Mouse (Mus musculus): ENCODE data around the gene Tmtc2. TPM values are rescaled to one million over a fixed set of nuclear protein-coding genes. Genes with fewer than 3 reads are reported as not detected.

The Tmtc2 gene
- polyA plus RNA-seq, 1 experiment from 2014 or later = 4.4 TPM

- Histone ChIP-seq H3K4me3 (ENCODE audit: low read depth, low read length) (peak overlapping the region; percentile 81), H3K4me1 (ENCODE audit: control insufficient read depth, insufficient read depth, low read length) (peaks cover 7% of the 10 kb centered on the region; the same call in 1 of the 2 replicates), H3K36me3 (ENCODE audit: control insufficient read depth, insufficient read depth, low read length) (no peaks in the 10 kb centered on the region), H3K9me3 (replicated peaks; ENCODE audit: control insufficient read depth, low read length) (no peaks in the 10 kb centered on the region), H3K27ac (ENCODE audit: low read depth, low read length) (peak overlapping the region; percentile 15; the same call in 1 of the 2 replicates), H3K9ac (ENCODE audit: low read depth, low read length) (peak overlapping the region; percentile 52), H3K4me2 (peak overlapping the region; percentile 80), H3K27me3 (ENCODE audit: control insufficient read depth, insufficient read depth, low read length) (no peaks in the 10 kb centered on the region)
- peak; percentile 66 for ATAC-seq (replicated peaks; ENCODE audit: insufficient number of reproducible peaks, low FRiP score, low TSS enrichment)
- WGBS (ENCODE audit: insufficient replicate concordance) = under 1% methylated on average over 44 of the region's 44 CpGs
These were observed 727 bp upstream of the Tmtc2 start for GRCm38 (mm10) chr10:105574695-105575660.

- ATAC-seq (replicated peaks; ENCODE audit: insufficient number of reproducible peaks, low FRiP score, low TSS enrichment) = no peak
- WGBS (ENCODE audit: insufficient replicate concordance) = under 1% methylated on average over 33 of the region's 37 CpGs
These were observed 844 bp downstream of the Tmtc2 start for GRCm38 (mm10) chr10:105573306-105573907.

GRCm38 (mm10) chr10:105572829-105573228 lies 1.4 kb downstream of the Tmtc2 start:
- Histone ChIP-seq H3K4me3 (ENCODE audit: low read depth, low read length) (peak overlapping the region; percentile 81), H3K9ac (ENCODE audit: low read depth, low read length) (peak overlapping the region; percentile 61), H3K9me3 (replicated peaks; ENCODE audit: control insufficient read depth, low read length) (no peaks in the 10 kb centered on the region), H3K27me3 (ENCODE audit: control insufficient read depth, insufficient read depth, low read length) (no peaks in the 10 kb centered on the region), H3K4me1 (ENCODE audit: control insufficient read depth, insufficient read depth, low read length) (peaks cover 7% of the 10 kb centered on the region; the same call in 1 of the 2 replicates), H3K4me2 (peak overlapping the region; percentile 80), H3K36me3 (ENCODE audit: control insufficient read depth, insufficient read depth, low read length) (no peaks in the 10 kb centered on the region), H3K27ac (ENCODE audit: low read depth, low read length) (no peak overlapping the region)
- 6% methylated on average over 16 of the region's 16 CpGs for WGBS (ENCODE audit: insufficient replicate concordance)
- no peak for ATAC-seq (replicated peaks; ENCODE audit: insufficient number of reproducible peaks, low FRiP score, low TSS enrichment)

More at GRCm38 (mm10) chr10:105573306-105573907, 844 bp downstream of the Tmtc2 start:
- peak overlapping the region; percentile 80 for H3K4me2 ChIP-seq
- H3K4me3 ChIP-seq (ENCODE audit: low read depth, low read length) = peak overlapping the region; percentile 81
- H3K9ac ChIP-seq (ENCODE audit: low read depth, low read length) = peak overlapping the region; percentile 79
- no peaks in the 10 kb centered on the region for H3K36me3 ChIP-seq (ENCODE audit: control insufficient read depth, insufficient read depth, low read length)
- H3K27me3 ChIP-seq (ENCODE audit: control insufficient read depth, insufficient read depth, low read length) = no peaks in the 10 kb centered on the region
- no peaks in the 10 kb centered on the region for H3K9me3 ChIP-seq (replicated peaks; ENCODE audit: control insufficient read depth, low read length)
- peaks cover 7% of the 10 kb centered on the region; the same call in 1 of the 2 replicates for H3K4me1 ChIP-seq (ENCODE audit: control insufficient read depth, insufficient read depth, low read length)
- H3K27ac ChIP-seq (ENCODE audit: low read depth, low read length) = peak overlapping the region; percentile 77

GRCm38 (mm10) chr10:105572301-105572700 lies 1.9 kb downstream of the Tmtc2 start:
- Histone ChIP-seq H3K4me2 (peak overlapping the region; percentile 80), H3K9me3 (replicated peaks; ENCODE audit: control insufficient read depth, low read length) (no peaks in the 10 kb centered on the region), H3K4me1 (ENCODE audit: control insufficient read depth, insufficient read depth, low read length) (peaks cover 7% of the 10 kb centered on the region; the same call in 1 of the 2 replicates), H3K9ac (ENCODE audit: low read depth, low read length) (no peak overlapping the region), H3K36me3 (ENCODE audit: control insufficient read depth, insufficient read depth, low read length) (no peaks in the 10 kb centered on the region), H3K27me3 (ENCODE audit: control insufficient read depth, insufficient read depth, low read length) (no peaks in the 10 kb centered on the region), H3K4me3 (ENCODE audit: low read depth, low read length) (peak overlapping the region; percentile 81), H3K27ac (ENCODE audit: low read depth, low read length) (no peak overlapping the region)
- ATAC-seq (replicated peaks; ENCODE audit: insufficient number of reproducible peaks, low FRiP score, low TSS enrichment) = no peak
- 62% methylated on average over 7 of the region's 7 CpGs for WGBS (ENCODE audit: insufficient replicate concordance)

- Histone ChIP-seq H3K27me3 (ENCODE audit: control insufficient read depth, insufficient read depth, low read length) (no peaks in the 10 kb centered on the region), H3K4me3 (ENCODE audit: low read depth, low read length) (peak overlapping the region; percentile 81; the same call in 1 of the 2 replicates), H3K4me1 (ENCODE audit: control insufficient read depth, insufficient read depth, low read length) (peaks cover 7% of the 10 kb centered on the region; the same call in 1 of the 2 replicates), H3K27ac (ENCODE audit: low read depth, low read length) (no peak overlapping the region), H3K9ac (ENCODE audit: low read depth, low read length) (no peak overlapping the region), H3K4me2 (peak overlapping the region; percentile 80), H3K36me3 (ENCODE audit: control insufficient read depth, insufficient read depth, low read length) (no peaks in the 10 kb centered on the region), H3K9me3 (replicated peaks; ENCODE audit: control insufficient read depth, low read length) (no peaks in the 10 kb centered on the region)
- WGBS (ENCODE audit: insufficient replicate concordance) = 51% methylated on average over 4 of the region's 4 CpGs
- no peak for ATAC-seq (replicated peaks; ENCODE audit: insufficient number of reproducible peaks, low FRiP score, low TSS enrichment)
These were observed 2.4 kb downstream of the Tmtc2 start for GRCm38 (mm10) chr10:105571831-105572230.

- Histone ChIP-seq H3K4me1 (ENCODE audit: control insufficient read depth, insufficient read depth, low read length) (peaks cover 7% of the 10 kb centered on the region; the same call in 1 of the 2 replicates), H3K36me3 (ENCODE audit: control insufficient read depth, insufficient read depth, low read length) (no peaks in the 10 kb centered on the region), H3K9ac (ENCODE audit: low read depth, low read length) (no peak overlapping the region), H3K9me3 (replicated peaks; ENCODE audit: control insufficient read depth, low read length) (no peaks in the 10 kb centered on the region), H3K4me2 (no peak overlapping the region), H3K27me3 (ENCODE audit: control insufficient read depth, insufficient read depth, low read length) (no peaks in the 10 kb centered on the region), H3K4me3 (ENCODE audit: low read depth, low read length) (no peak overlapping the region), H3K27ac (ENCODE audit: low read depth, low read length) (no peak overlapping the region)
- ATAC-seq (replicated peaks; ENCODE audit: insufficient number of reproducible peaks, low FRiP score, low TSS enrichment) = no peak
- 76% methylated on average over 8 of the region's 8 CpGs for WGBS (ENCODE audit: insufficient replicate concordance)
These were observed 3.2 kb downstream of the Tmtc2 start for GRCm38 (mm10) chr10:105571019-105571418.

GRCm38 (mm10) chr10:105569573-105569972 lies 4.7 kb downstream of the Tmtc2 start:
- WGBS (ENCODE audit: insufficient replicate concordance) = 54% methylated on average over 4 of the region's 4 CpGs
- no peak overlapping the region for H3K27ac ChIP-seq (ENCODE audit: low read depth, low read length)
- H3K4me1 ChIP-seq (ENCODE audit: control insufficient read depth, insufficient read depth, low read length) = peaks cover 7% of the 10 kb centered on the region; the same call in 1 of the 2 replicates
- no peaks in the 10 kb centered on the region for H3K9me3 ChIP-seq (replicated peaks; ENCODE audit: control insufficient read depth, low read length)
- H3K36me3 ChIP-seq (ENCODE audit: control insufficient read depth, insufficient read depth, low read length) = no peaks in the 10 kb centered on the region
- H3K4me2 ChIP-seq = no peak overlapping the region
- no peaks in the 10 kb centered on the region for H3K27me3 ChIP-seq (ENCODE audit: control insufficient read depth, insufficient read depth, low read length)
- no peak for ATAC-seq (replicated peaks; ENCODE audit: insufficient number of reproducible peaks, low FRiP score, low TSS enrichment)
- H3K9ac ChIP-seq (ENCODE audit: low read depth, low read length) = no peak overlapping the region
- no peak overlapping the region for H3K4me3 ChIP-seq (ENCODE audit: low read depth, low read length)

GRCm38 (mm10) chr10:105567825-105568531 lies 6.3 kb downstream of the Tmtc2 start:
- WGBS (ENCODE audit: insufficient replicate concordance) = 83% methylated on average over 8 of the region's 8 CpGs

More at GRCm38 (mm10) chr10:105567825-105568531, 6.3 kb downstream of the Tmtc2 start:
- H3K4me1 ChIP-seq (ENCODE audit: control insufficient read depth, insufficient read depth, low read length) = peaks cover 7% of the 10 kb centered on the region; the same call in 1 of the 2 replicates
- no peak overlapping the region for H3K4me3 ChIP-seq (ENCODE audit: low read depth, low read length)
- no peak for ATAC-seq (replicated peaks; ENCODE audit: insufficient number of reproducible peaks, low FRiP score, low TSS enrichment)
- H3K27me3 ChIP-seq (ENCODE audit: control insufficient read depth, insufficient read depth, low read length) = no peaks in the 10 kb centered on the region
- no peak overlapping the region for H3K4me2 ChIP-seq
- no peak overlapping the region for H3K9ac ChIP-seq (ENCODE audit: low read depth, low read length)
- no peaks in the 10 kb centered on the region for H3K36me3 ChIP-seq (ENCODE audit: control insufficient read depth, insufficient read depth, low read length)
- H3K9me3 ChIP-seq (replicated peaks; ENCODE audit: control insufficient read depth, low read length) = no peaks in the 10 kb centered on the region
- no peak overlapping the region for H3K27ac ChIP-seq (ENCODE audit: low read depth, low read length)
